In genomic region chr14:120355040-120355741, GRCm38 (mm10) we compare ENCODE assay signal across 9 mouse cellular contexts.
DNase-seq lines count a peak whose midpoint lies in the region; ATAC-seq and TF ChIP-seq lines count a peak whose summit lies in the region.
"Had no signal": no experiment of that assay in that cellular context is flagged by ENCODE, and none has a peak within 500 bp of the region (broad histone marks: within the 10 kb centered on the region; RNA-seq: fewer than 3 reads in every experiment).

No protein-coding gene starts in this region.

- H3K4me2 ChIP-seq in embryonic facial prominence, embryonic 13.5 days = peak overlapping the region; percentile 41

- ATAC-seq in embryonic facial prominence, embryonic 13.5 days (ENCODE audit: insufficient number of reproducible peaks, insufficient read depth, low FRiP score, low TSS enrichment, low read depth) = peak; percentile 70
- ATAC-seq in hematopoietic stem cell, adult 5-6 weeks (replicated peaks in 1 of 2; ENCODE audit: insufficient read depth in 1 of 2, low FRiP score in 2 of 2, low TSS enrichment in 1 of 2, low read depth in 1 of 2, poor library complexity in 2 of 2, severe bottlenecking in 2 of 2) = peak; percentile 57 to 63; a peak in 3 of 4 replicates

- no peaks in the 10 kb centered on the region for H3K9me3 ChIP-seq in embryonic facial prominence, embryonic 13.5 days

- H3K9ac ChIP-seq in embryonic facial prominence, embryonic 13.5 days = peak overlapping the region; percentile 16; the same call in 1 of the 2 replicates

- H3K36me3 ChIP-seq in spleen, adult 2 months (ENCODE audit: control insufficient read depth, insufficient read depth, low read length) = no peaks in the 10 kb centered on the region
- peaks cover 15% of the 10 kb centered on the region for H3K36me3 ChIP-seq in embryonic facial prominence, embryonic 13.5 days
- H3K36me3 ChIP-seq in thymus, adult 2 months (ENCODE audit: control insufficient read depth, insufficient read depth, low read length) = no peaks in the 10 kb centered on the region

- H3K27ac ChIP-seq in spleen, adult 2 months (ENCODE audit: insufficient read depth, low read length) = peak overlapping the region; percentile 62
- peak overlapping the region; percentile 96 for H3K27ac ChIP-seq in embryonic facial prominence, embryonic 13.5 days
- H3K27ac ChIP-seq in thymus, adult 2 months (ENCODE audit: control insufficient read depth, insufficient read depth, low read length) = no peak overlapping the region

- no peak overlapping the region for H3K4me3 ChIP-seq in spleen, adult 2 months (ENCODE audit: extremely low read depth, insufficient read depth, insufficient read length)
- H3K4me3 ChIP-seq in embryonic facial prominence, embryonic 13.5 days = 0 out of 2 replicates have a peak overlapping the region, but pooled peaks have one; percentile 2
- H3K4me3 ChIP-seq in thymus, adult 2 months (ENCODE audit: control insufficient read depth, insufficient read depth, low read length) = no peak overlapping the region
- H3K4me3 ChIP-seq: myocyte had no signal

- TF ChIP-seq POLR2A in spleen, adult 2 months (IDR thresholded peaks at IDR 0.05; ENCODE audit: low read depth, low read length) = no peak
- no peak for TF ChIP-seq POLR2A in thymus, adult 2 months (IDR thresholded peaks at IDR 0.05; ENCODE audit: control insufficient read depth, extremely low read depth, insufficient read depth, low read length, poor library complexity)

- H3K4me1 ChIP-seq in spleen, adult 2 months (ENCODE audit: control insufficient read depth, insufficient read depth, insufficient read length) = peaks cover 8% of the 10 kb centered on the region
- H3K4me1 ChIP-seq in embryonic facial prominence, embryonic 13.5 days = peaks cover 49% of the 10 kb centered on the region
- peaks cover 5% of the 10 kb centered on the region; the same call in 1 of the 2 replicates for H3K4me1 ChIP-seq in thymus, adult 2 months (replicated peaks; ENCODE audit: control insufficient read depth, insufficient read depth, low read length)

- H3K27me3 ChIP-seq in spleen, adult 2 months (ENCODE audit: control insufficient read depth, insufficient read depth, low read length) = no peaks in the 10 kb centered on the region
- H3K27me3 ChIP-seq in embryonic facial prominence, embryonic 13.5 days = no peaks in the 10 kb centered on the region
- H3K27me3 ChIP-seq in thymus, adult 2 months (ENCODE audit: control insufficient read depth, insufficient read depth, low read length) = no peaks in the 10 kb centered on the region

- no peak for DNase-seq in spleen, adult 2 months (ENCODE audit: low read depth in 1 of 2, low spot score in 2 of 2)
- no peak for DNase-seq in spleen, postnatal 14 days (ENCODE audit: low spot score in 2 of 2)
- peak; percentile 48 for DNase-seq in layer of hippocampus, adult 9-11 months
- peak; percentile 67 to 81 for DNase-seq in lung, postnatal 4 days
- no peak for DNase-seq in thymus, adult 2 months
- DNase-seq in spleen, adult 12 weeks (ENCODE audit: low spot score) = no peak

- TF ChIP-seq CTCF in spleen, adult 2 months (IDR thresholded peaks at IDR 0.05; ENCODE audit: extremely low read depth, insufficient read depth, insufficient read length, insufficient replicate concordance) = no peak
- no peak for TF ChIP-seq CTCF in thymus, adult 2 months (IDR thresholded peaks at IDR 0.05; ENCODE audit: borderline replicate concordance, control insufficient read depth, extremely low read depth, insufficient read depth, low read length, poor library complexity)

- 55% methylated on average over 14 of the region's 14 CpGs for WGBS in spleen, adult 2 months
- WGBS in embryonic facial prominence, embryonic 13.5 days = 19% methylated on average over 14 of the region's 14 CpGs
- WGBS in thymus, adult 2 months = 69% methylated on average over 14 of the region's 14 CpGs

Comparison
In these comparisons a context has a peak if more than half of its experiments do, and no peak if none do; other contexts are left out.
1. DNase-seq: peak in layer of hippocampus, adult 9-11 months (single experiment) and lung, postnatal 4 days (2 of 2); none in spleen, adult 2 months (0 of 2), spleen, postnatal 14 days (0 of 2), thymus, adult 2 months (single experiment) and spleen, adult 12 weeks (single experiment).